Comparison of ENCODE assay signal across 12 mouse cellular contexts in genomic region chr12:16820761-16821160, GRCm38 (mm10). TPM values are rescaled to one million over a fixed set of nuclear protein-coding genes. Genes with fewer than 3 reads are reported as not detected.
DNase-seq lines count a peak whose midpoint lies in the region; TF ChIP-seq lines count a peak whose summit lies in the region.
"Had no signal": no experiment of that assay in that cellular context is flagged by ENCODE, and none has a peak within 500 bp of the region (broad histone marks: within the 10 kb centered on the region; RNA-seq: fewer than 3 reads in every experiment).

No protein-coding gene starts in this region.

- no peak for TF ChIP-seq RAD21 in CH12.LX (IDR thresholded peaks at IDR 0.05; ENCODE audit: low read depth, low read length)

- H3K36me3 ChIP-seq in CH12.LX (replicated peaks in 1 of 2; ENCODE audit: control insufficient read depth in 1 of 2, insufficient read depth in 1 of 2, low read length in 1 of 2): peaks cover 31 to 90% of the 10 kb centered on the region in 2 experiments

- H3K27ac ChIP-seq in CH12.LX (ENCODE audit: insufficient read depth, low read depth): no peak overlapping the region
- H3K27ac ChIP-seq in brown adipose tissue, adult 24 weeks (replicated peaks; ENCODE audit: low read depth, low read length): peak overlapping the region; percentile 59
- H3K27ac ChIP-seq: macrophage; neural tube, embryonic 13.5 days had no signal

- intact Hi-C loops in gastrocnemius, postnatal 36 days (cut with DNase I): loop anchor here (10.0 kb wide), 1 partner anchor 114 kb away; no protein-coding TSS in a partner anchor

- DNase-seq in gastrocnemius, adult 18-20 months (ENCODE audit: low spot score): peak; percentile 71
- no peak for DNase-seq in gastrocnemius, postnatal 36 days
- DNase-seq in CH12.LX (ENCODE audit: extremely low read depth): no peak
- DNase-seq in heart, postnatal 4 days: peak; percentile 44
- DNase-seq in embryo, embryonic 10 days (ENCODE audit: low spot score): no peak
- no peak for DNase-seq in ovary, adult 18-20 months (ENCODE audit: low spot score)
- DNase-seq: kidney, adult 9 months; right cerebral cortex, postnatal 14 days had no signal

- in situ Hi-C loops in CH12.LX (cut with MboI; ENCODE audit: low pct_ligation_motif_present, low pct_unique_long_range_greater_than_20kb, low sequenced_read_pairs): loop anchor here (25.0 kb wide), 1 partner anchor 442 kb away; the partner anchor contains the start of gene Pdia6

- no peaks in the 10 kb centered on the region for H3K27me3 ChIP-seq in CH12.LX (replicated peaks)
- H3K27me3 ChIP-seq: neural tube, embryonic 13.5 days had no signal

- H3K4me2 ChIP-seq in CH12.LX (ENCODE audit: insufficient read depth, low read depth, poor library complexity, severe bottlenecking): no peak overlapping the region; the same call in none of the 2 replicates
- H3K4me2 ChIP-seq: liver, embryonic 11.5 days; neural tube, embryonic 13.5 days had no signal

- TF ChIP-seq EP300 in CH12.LX (IDR thresholded peaks at IDR 0.05; ENCODE audit: low read length): no peak

- TF ChIP-seq CTCF in CH12.LX (conservative IDR thresholded peaks at IDR 0.05 in 1 of 2, IDR thresholded peaks at IDR 0.05 in 1 of 2; ENCODE audit: low read depth in 2 of 2, low read length in 2 of 2): no peak

- TF ChIP-seq POLR2A in CH12.LX (IDR thresholded peaks at IDR 0.05; ENCODE audit: low read depth, low read length): no peak

- H3K9ac ChIP-seq in CH12.LX (ENCODE audit: insufficient read depth, low read depth): peak overlapping the region; percentile 0; the same call in 1 of the 2 replicates
- H3K9ac ChIP-seq: neural tube, embryonic 13.5 days had no signal

- no peaks in the 10 kb centered on the region for H3K9me3 ChIP-seq in CH12.LX (replicated peaks; ENCODE audit: low read length)
- H3K9me3 ChIP-seq: neural tube, embryonic 13.5 days had no signal

- no peak overlapping the region for H3K4me3 ChIP-seq in CH12.LX (replicated peaks in 1 of 3; ENCODE audit: low read depth in 2 of 3, low read length in 2 of 3, poor library complexity in 1 of 3)
- no peak overlapping the region for H3K4me3 ChIP-seq in brown adipose tissue, adult 24 weeks (ENCODE audit: insufficient read depth, low read depth, low read length)
- H3K4me3 ChIP-seq: neural tube, embryonic 13.5 days had no signal

- H3K4me1 ChIP-seq in CH12.LX (ENCODE audit: control insufficient read depth in 1 of 2, insufficient read depth in 2 of 2): peaks cover 0 to 36% of the 10 kb centered on the region in 2 experiments; a peak in 2 of 4 replicates
- H3K4me1 ChIP-seq in brown adipose tissue, adult 24 weeks (ENCODE audit: control insufficient read depth, insufficient read depth, insufficient read length, low read length): no peaks in the 10 kb centered on the region

- no peaks in the 10 kb centered on the region for H3K79me2 ChIP-seq in CH12.LX (replicated peaks; ENCODE audit: control insufficient read depth, extremely low read depth, insufficient read depth, poor library complexity, severe bottlenecking)

- dilution Hi-C loops in CH12.LX (cut with MboI; ENCODE audit: extremely low pct_ligation_motif_present, extremely low pct_unique_long_range_greater_than_20kb, low sequenced_read_pairs): no loop called here

TF ChIP-seq in CH12.LX, 34 proteins besides CTCF, POLR2A, EP300 and RAD21:
- TF ChIP-seq E2F4 (IDR thresholded peaks at IDR 0.05; ENCODE audit: insufficient replicate concordance, low read depth, low read length): no peak
- TF ChIP-seq GABPA (IDR thresholded peaks at IDR 0.05; ENCODE audit: insufficient replicate concordance, low read depth, low read length): no peak
- no peak for TF ChIP-seq ZMIZ1 (IDR thresholded peaks at IDR 0.05; ENCODE audit: low read depth, low read length)
- no peak for TF ChIP-seq ZKSCAN1 (IDR thresholded peaks at IDR 0.05; ENCODE audit: borderline replicate concordance, low read depth, low read length)
- TF ChIP-seq SIN3A (IDR thresholded peaks at IDR 0.05; ENCODE audit: low read length): no peak
- no peak for TF ChIP-seq CHD1 (IDR thresholded peaks at IDR 0.05; ENCODE audit: low read depth, low read length)
- TF ChIP-seq POLR2AphosphoS2 (IDR thresholded peaks at IDR 0.05; ENCODE audit: low read depth, low read length): no peak
- no peak for TF ChIP-seq USF2 (conservative IDR thresholded peaks at IDR 0.05; ENCODE audit: low read depth, low read length)
- TF ChIP-seq MAX (IDR thresholded peaks at IDR 0.05; ENCODE audit: low read length): no peak
- no peak for TF ChIP-seq TCF12 (IDR thresholded peaks at IDR 0.05; ENCODE audit: low read depth, low read length)
- no peak for TF ChIP-seq HCFC1 (IDR thresholded peaks at IDR 0.05; ENCODE audit: low read depth, low read length)
- TF ChIP-seq JUND (conservative IDR thresholded peaks at IDR 0.05; ENCODE audit: low read depth, low read length): no peak

RNA-seq across cellular contexts. Expression of gene E2f6, which starts 10.0 kb away (rescaled TPM):
- total RNA-seq in gastrocnemius, adult 18-20 months (2021): 100 to 1,000 TPM; 143 to 161 TPM
- total RNA-seq in gastrocnemius, postnatal 36 days (2021): 100 to 1,000 TPM; 116 to 120 TPM
- total RNA-seq in CH12.LX (2012; rRNA removed): 9.3 and 12.5 TPM in 2 replicates
- 17.5 and 20.0 TPM in 2 replicates for total RNA-seq in CH12.LX (2014; rRNA removed)
- 30.2 and 36.1 TPM in 2 replicates for polyA plus RNA-seq in CH12.LX (2012; ENCODE audit: insufficient read length, low read depth)
- 30.8 and 34.9 TPM in 2 replicates for polyA plus RNA-seq in brown adipose tissue, adult 24 weeks (2012; ENCODE audit: insufficient read depth, insufficient read length, missing spikeins)
- total RNA-seq in heart, postnatal 4 days (2021): 10 to 100 TPM; 51.1 to 53.6 TPM

RNA-seq across cellular contexts. Expression of gene Greb1, which starts 20.1 kb away (rescaled TPM):
- total RNA-seq in gastrocnemius, adult 18-20 months (2021): 1 to 10 TPM in 1 of 2 experiments, under 1 TPM in 1; 0.43 to 3.9 TPM
- total RNA-seq in gastrocnemius, postnatal 36 days (2021): 1 to 10 TPM in 1 of 2 experiments, under 1 TPM in 1; 0.86 to 1.1 TPM
- not detected in 2 replicates for total RNA-seq in CH12.LX (2012; rRNA removed)
- total RNA-seq in CH12.LX (2014; rRNA removed): not detected in 2 replicates
- not detected in 2 replicates for polyA plus RNA-seq in CH12.LX (2012; ENCODE audit: insufficient read length, low read depth)
- polyA plus RNA-seq in brown adipose tissue, adult 24 weeks (2012; ENCODE audit: insufficient read depth, insufficient read length, missing spikeins): not detected in 2 replicates
- under 1 TPM; 0.10 to 0.54 TPM for total RNA-seq in heart, postnatal 4 days (2021)

Comparison
In these comparisons a context has a peak if more than half of its experiments do, and no peak if none do; other contexts are left out.
1. DNase-seq: peak in gastrocnemius, adult 18-20 months (single experiment) and heart, postnatal 4 days (single experiment); none in gastrocnemius, postnatal 36 days (0 of 2), CH12.LX (single experiment), embryo, embryonic 10 days (single experiment) and ovary, adult 18-20 months (single experiment).